Mouse (Mus musculus) lung, embryonic 15.5 days (tissue): ENCODE data around the gene Gm5475. TPM values are rescaled to one million over a fixed set of nuclear protein-coding genes. Genes with fewer than 3 reads are reported as not detected.

Experiments
- polyA plus RNA-seq: library from polyadenylated mRNA; unstranded; fragments of >200 nt; fragmentation: Nextera tagmentation; extraction: Ambion mirVana; gene quantifications from 2 replicates; pipeline ENCODE4 v1.2.1, GENCODE M21; 2015

The Gm5475 gene
- polyA plus RNA-seq, 1 experiment from 2014 or later, result 0.06 TPM

Other genes with a start within 250 kb of the Gm5475 start
- 50.4 and 54.4 TPM in 2 replicates for gene Atf1, start 194.3 kb upstream of the Gm5475 start, polyA plus RNA-seq
- gene Tmprss12, start 141.3 kb upstream of the Gm5475 start, polyA plus RNA-seq, result not detected in 2 replicates
- gene Mettl7a1, start 118.0 kb upstream of the Gm5475 start, polyA plus RNA-seq, result 7.8 and 9.4 TPM in 2 replicates
- gene Mettl7a3, start 87.2 kb upstream of the Gm5475 start, polyA plus RNA-seq, result not detected in 2 replicates
- 0.10 TPM in 1 of 2 replicates, not detected in the other for gene Methig1, start 69.0 kb upstream of the Gm5475 start, polyA plus RNA-seq
- not detected in 2 replicates for gene Mettl7a2, start 68.9 kb upstream of the Gm5475 start, polyA plus RNA-seq
- not detected in 2 replicates for gene Higd1c, start 57.6 kb upstream of the Gm5475 start, polyA plus RNA-seq
- gene Slc11a2, start 2.9 kb downstream of the Gm5475 start, polyA plus RNA-seq, result 20.3 and 26.0 TPM in 2 replicates
- 19.5 and 21.5 TPM in 2 replicates for gene Letmd1, start 46.9 kb downstream of the Gm5475 start, polyA plus RNA-seq
- 12.5 and 12.7 TPM in 2 replicates for gene Csrnp2, start 73.3 kb downstream of the Gm5475 start, polyA plus RNA-seq
- gene Tfcp2, start 129.9 kb downstream of the Gm5475 start, polyA plus RNA-seq, result 24.1 and 27.3 TPM in 2 replicates
- 3.8 and 4.3 TPM in 2 replicates for gene Pou6f1, start 177.8 kb downstream of the Gm5475 start, polyA plus RNA-seq
- gene Dazap2, start 193.2 kb downstream of the Gm5475 start, polyA plus RNA-seq, result 208 and 209 TPM in 2 replicates
- 14.4 and 15.2 TPM in 2 replicates for gene Smagp, start 214.8 kb downstream of the Gm5475 start, polyA plus RNA-seq
- gene Bin2, start 247.4 kb downstream of the Gm5475 start, polyA plus RNA-seq, result 3.8 and 7.3 TPM in 2 replicates